Mouse (Mus musculus): ENCODE data around the gene Pnlip. TPM values are rescaled to one million over a fixed set of nuclear protein-coding genes. Genes with fewer than 3 reads are reported as not detected.

Pnlip gene
- polyA plus RNA-seq, 1 experiment from 2014 or later: 0.21 TPM

DNA sequence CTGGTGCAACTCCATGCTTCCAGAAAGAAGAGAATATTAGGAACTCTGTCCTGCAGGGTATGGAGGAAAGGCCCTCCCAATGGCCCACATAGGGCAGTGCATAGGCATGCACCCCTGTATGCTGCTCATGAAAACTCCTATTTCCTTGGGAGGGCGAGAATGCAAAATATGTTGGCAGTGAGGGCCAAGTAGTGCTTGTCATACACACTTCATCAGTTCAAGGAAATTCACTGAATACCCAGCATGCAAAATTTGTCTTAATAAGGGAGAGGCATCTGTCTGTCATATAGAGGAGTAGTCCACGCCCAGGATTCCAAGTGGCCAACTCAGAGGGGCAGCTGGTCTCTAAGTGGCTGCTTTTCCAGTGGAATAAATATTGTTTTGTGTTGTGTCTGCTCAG is 11.0 kb downstream of the Pnlip start:
- no peak for ATAC-seq
- no peaks in the 10 kb centered on the region for H3K36me3 ChIP-seq
- H3K27ac ChIP-seq: no peak overlapping the region
- no peaks in the 10 kb centered on the region for H3K27me3 ChIP-seq (replicated peaks)
- no peak overlapping the region for H3K4me3 ChIP-seq (replicated peaks)
- H3K4me1 ChIP-seq (replicated peaks): no peaks in the 10 kb centered on the region
- no peak overlapping the region for H3K4me2 ChIP-seq (replicated peaks)
- 86% methylated on average over 2 of the region's 2 CpGs for WGBS
- H3K9me3 ChIP-seq: no peaks in the 10 kb centered on the region
- no peak overlapping the region for H3K9ac ChIP-seq

DNA sequence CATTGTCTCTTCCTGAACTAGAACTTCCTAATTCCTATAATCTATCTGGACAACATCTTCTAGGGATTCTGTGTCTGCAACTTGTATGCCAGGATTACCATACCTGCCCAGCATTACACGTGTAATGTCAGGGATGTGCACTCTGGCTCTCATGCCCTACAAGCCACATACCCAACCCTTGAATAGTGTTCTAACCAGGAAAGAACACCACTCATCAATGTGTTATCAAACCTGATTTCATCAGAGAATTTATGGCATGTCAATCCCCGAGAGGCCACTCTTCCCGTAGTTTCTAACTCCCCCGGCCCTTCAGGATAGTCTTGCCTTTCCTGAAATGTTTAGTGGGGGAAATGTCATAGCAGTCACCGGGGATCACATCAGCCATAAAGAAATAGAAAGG is 12.6 kb downstream of the Pnlip start:
- H3K36me3 ChIP-seq: no peaks in the 10 kb centered on the region
- no peaks in the 10 kb centered on the region for H3K4me1 ChIP-seq (replicated peaks)
- H3K27ac ChIP-seq: no peak overlapping the region
- WGBS: 53% methylated on average over 5 of the region's 5 CpGs
- no peak overlapping the region for H3K4me3 ChIP-seq (replicated peaks)
- H3K9me3 ChIP-seq: no peaks in the 10 kb centered on the region
- ATAC-seq: peak; percentile 59
- H3K4me2 ChIP-seq (replicated peaks): no peak overlapping the region
- no peak overlapping the region for H3K9ac ChIP-seq
- no peaks in the 10 kb centered on the region for H3K27me3 ChIP-seq (replicated peaks)

DNA sequence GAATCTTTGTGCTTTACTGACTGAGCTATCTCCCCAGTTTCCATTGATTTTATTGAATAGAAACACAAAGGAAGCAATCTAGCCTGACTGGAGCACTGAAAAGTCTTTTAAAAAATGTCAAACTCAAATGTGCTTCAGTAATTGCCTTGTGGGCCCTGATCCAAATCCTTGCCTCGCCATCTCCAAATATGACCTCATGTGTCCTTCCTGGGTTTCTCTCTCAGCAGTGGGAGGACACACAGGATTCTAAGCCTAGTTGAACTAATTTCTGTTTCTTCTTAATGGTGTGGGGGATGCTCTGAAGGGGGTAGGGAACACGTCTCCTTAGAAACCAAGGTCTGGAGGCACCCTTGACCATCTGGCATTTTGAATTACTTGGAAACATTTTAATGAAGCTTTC is 22.3 kb downstream of the Pnlip start:
- Histone ChIP-seq H3K27me3 (replicated peaks) (no peaks in the 10 kb centered on the region), H3K36me3 (no peaks in the 10 kb centered on the region), H3K27ac (no peak overlapping the region), H3K9ac (no peak overlapping the region), H3K4me2 (replicated peaks) (no peak overlapping the region), H3K4me3 (replicated peaks) (no peak overlapping the region), H3K4me1 (replicated peaks) (no peaks in the 10 kb centered on the region), H3K9me3 (no peaks in the 10 kb centered on the region)
- 47% methylated on average over 2 of the region's 2 CpGs for WGBS
- no peak for ATAC-seq

DNA sequence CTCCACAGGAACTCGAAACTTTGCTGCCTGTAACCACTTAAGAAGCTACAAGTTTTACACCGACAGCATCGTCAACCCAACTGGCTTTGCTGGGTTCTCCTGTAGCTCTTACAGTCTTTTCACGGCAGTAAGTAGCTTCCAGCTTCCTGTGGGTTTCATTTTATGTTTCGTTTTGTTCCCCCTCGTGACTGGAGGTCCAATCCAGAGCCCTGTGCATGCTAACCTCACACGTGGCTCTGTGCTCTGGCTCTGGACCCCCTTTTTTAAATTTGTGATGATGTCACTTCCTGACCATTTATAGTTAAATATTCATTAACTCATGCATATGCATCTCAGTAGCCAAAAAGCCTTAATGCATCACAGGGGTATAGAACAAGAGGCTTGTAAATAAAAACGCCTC is 24.8 kb downstream of the Pnlip start:
- 67% methylated on average over 8 of the region's 8 CpGs for WGBS
- no peaks in the 10 kb centered on the region for H3K27me3 ChIP-seq (replicated peaks)
- no peak overlapping the region for H3K9ac ChIP-seq
- no peaks in the 10 kb centered on the region for H3K9me3 ChIP-seq
- no peak overlapping the region for H3K27ac ChIP-seq
- no peak overlapping the region for H3K4me3 ChIP-seq (replicated peaks)
- no peaks in the 10 kb centered on the region for H3K4me1 ChIP-seq (replicated peaks)
- no peaks in the 10 kb centered on the region for H3K36me3 ChIP-seq
- ATAC-seq: no peak
- H3K4me2 ChIP-seq (replicated peaks): no peak overlapping the region

DNA sequence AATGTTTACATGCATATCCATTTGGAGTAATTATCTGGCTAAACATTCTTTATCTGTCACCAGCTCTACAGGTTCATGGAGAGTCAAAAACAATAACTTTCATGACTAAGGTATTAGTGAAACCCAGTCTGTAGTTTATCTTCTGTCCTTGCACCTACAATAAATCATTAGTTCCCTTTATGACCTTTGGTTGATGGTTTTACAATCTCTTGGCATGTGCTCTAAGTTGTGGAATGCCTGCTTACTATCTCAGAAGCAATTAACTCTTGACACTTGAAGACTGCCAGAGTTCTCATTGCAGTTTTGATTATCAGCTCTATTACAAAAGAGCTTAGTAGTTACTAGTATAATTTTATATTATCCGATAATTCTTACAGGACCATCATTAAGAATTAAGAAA is 36.6 kb downstream of the Pnlip start:
- Histone ChIP-seq H3K4me2 (replicated peaks) (no peak overlapping the region), H3K27ac (no peak overlapping the region), H3K9ac (no peak overlapping the region), H3K9me3 (no peaks in the 10 kb centered on the region), H3K4me3 (replicated peaks) (no peak overlapping the region), H3K4me1 (replicated peaks) (no peaks in the 10 kb centered on the region), H3K36me3 (no peaks in the 10 kb centered on the region), H3K27me3 (replicated peaks) (no peaks in the 10 kb centered on the region)
- peak; percentile 92 for ATAC-seq
- WGBS: 26% methylated on average over 1 of the region's 1 CpGs

DNA sequence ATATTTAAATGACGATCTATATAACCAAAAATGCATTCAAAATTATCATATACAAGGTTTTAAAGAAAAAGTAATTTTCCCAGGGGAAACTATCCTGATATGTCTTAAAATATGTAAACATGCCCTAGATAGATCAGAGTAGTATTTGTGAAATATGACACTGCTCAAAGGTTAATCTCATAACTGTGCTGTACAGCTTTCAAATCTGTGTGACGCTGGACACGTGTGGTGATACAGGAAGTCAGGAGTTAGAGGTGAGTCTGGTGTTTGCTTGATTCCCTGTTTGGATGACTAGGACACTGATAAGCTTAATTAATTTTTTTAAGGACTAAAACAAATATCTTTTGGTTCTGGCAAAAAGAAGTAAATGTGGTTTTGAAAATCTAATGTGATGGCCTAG is 43.0 kb downstream of the Pnlip start:
- Histone ChIP-seq H3K27me3 (replicated peaks) (no peaks in the 10 kb centered on the region), H3K4me1 (replicated peaks) (no peaks in the 10 kb centered on the region), H3K36me3 (no peaks in the 10 kb centered on the region), H3K9ac (no peak overlapping the region), H3K9me3 (no peaks in the 10 kb centered on the region), H3K4me2 (replicated peaks) (no peak overlapping the region), H3K27ac (no peak overlapping the region), H3K4me3 (replicated peaks) (no peak overlapping the region)
- WGBS: 56% methylated on average over 3 of the region's 3 CpGs
- ATAC-seq: peak; percentile 68

DNA sequence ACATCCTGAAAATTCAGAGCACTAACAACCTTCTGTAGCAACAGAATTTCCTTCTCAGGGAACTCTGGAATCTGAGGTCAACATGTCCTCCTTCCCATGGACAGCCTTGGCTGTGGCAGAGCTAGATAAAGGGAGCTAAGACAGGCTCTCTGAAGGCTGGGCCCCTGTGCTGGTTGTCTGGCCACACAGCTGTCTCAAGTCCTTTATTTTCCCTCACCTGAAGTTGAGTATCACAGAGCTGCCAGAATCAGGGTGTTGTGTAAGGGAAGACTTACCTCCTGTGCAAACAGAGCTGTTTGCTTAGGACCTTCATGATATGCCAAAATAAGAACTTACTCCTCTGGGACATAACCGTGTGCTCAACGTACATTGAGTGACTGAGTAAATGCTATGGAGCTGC is 43.9 kb downstream of the Pnlip start:
- no peaks in the 10 kb centered on the region for H3K27me3 ChIP-seq (replicated peaks)
- no peaks in the 10 kb centered on the region for H3K36me3 ChIP-seq
- H3K4me3 ChIP-seq (replicated peaks): no peak overlapping the region
- H3K27ac ChIP-seq: no peak overlapping the region
- no peaks in the 10 kb centered on the region for H3K9me3 ChIP-seq
- H3K9ac ChIP-seq: no peak overlapping the region
- peak; percentile 83 for ATAC-seq
- H3K4me2 ChIP-seq (replicated peaks): no peak overlapping the region
- 70% methylated on average over 2 of the region's 2 CpGs for WGBS
- H3K4me1 ChIP-seq (replicated peaks): no peaks in the 10 kb centered on the region

DNA sequence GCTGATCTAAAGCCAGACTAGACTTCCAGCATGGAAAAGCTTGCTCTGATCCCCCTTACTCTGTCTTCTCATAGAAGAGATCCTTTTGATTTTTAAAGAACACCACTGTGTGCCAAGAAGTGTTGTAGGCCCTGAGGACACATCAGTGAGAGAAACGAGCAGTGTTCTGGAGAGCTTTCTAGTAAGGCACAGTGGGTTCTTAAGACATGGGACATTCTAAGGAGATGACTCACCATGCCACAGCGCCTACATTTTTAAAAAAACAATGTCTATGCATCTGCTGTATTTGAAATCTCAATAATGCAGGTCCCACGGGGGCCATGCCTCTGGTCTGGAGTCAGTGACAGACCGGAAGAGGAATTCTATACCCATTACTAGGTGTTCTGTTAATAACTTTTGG is 52.3 kb downstream of the Pnlip start:
- no peaks in the 10 kb centered on the region for H3K4me1 ChIP-seq (replicated peaks)
- no peak overlapping the region for H3K4me2 ChIP-seq (replicated peaks)
- H3K9ac ChIP-seq: no peak overlapping the region
- WGBS: 84% methylated on average over 4 of the region's 4 CpGs
- H3K27ac ChIP-seq: no peak overlapping the region
- no peaks in the 10 kb centered on the region for H3K36me3 ChIP-seq
- no peak overlapping the region for H3K4me3 ChIP-seq (replicated peaks)
- ATAC-seq: no peak
- no peaks in the 10 kb centered on the region for H3K27me3 ChIP-seq (replicated peaks)
- H3K9me3 ChIP-seq: no peaks in the 10 kb centered on the region

DNA sequence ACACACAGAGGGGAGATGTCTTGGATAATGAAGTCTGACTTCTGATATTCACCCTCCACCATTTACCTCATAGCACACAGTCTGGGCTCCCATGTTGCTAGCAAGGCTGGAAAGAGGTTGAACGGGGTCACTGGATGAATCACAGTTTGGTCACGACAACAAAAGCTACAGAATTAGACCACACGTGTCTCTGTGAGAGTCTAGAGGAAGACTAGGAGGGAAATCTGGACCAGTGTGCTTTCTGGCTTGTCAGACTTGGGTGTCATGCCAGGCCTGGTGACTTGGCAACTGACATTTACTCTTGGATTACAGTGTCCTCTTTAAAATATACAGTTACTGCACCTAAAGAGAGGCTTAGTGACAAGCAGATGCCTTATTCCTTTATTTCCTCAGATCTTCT is 56.3 kb downstream of the Pnlip start:
- H3K27ac ChIP-seq: no peak overlapping the region
- 79% methylated on average over 3 of the region's 3 CpGs for WGBS
- no peak for ATAC-seq

DNA sequence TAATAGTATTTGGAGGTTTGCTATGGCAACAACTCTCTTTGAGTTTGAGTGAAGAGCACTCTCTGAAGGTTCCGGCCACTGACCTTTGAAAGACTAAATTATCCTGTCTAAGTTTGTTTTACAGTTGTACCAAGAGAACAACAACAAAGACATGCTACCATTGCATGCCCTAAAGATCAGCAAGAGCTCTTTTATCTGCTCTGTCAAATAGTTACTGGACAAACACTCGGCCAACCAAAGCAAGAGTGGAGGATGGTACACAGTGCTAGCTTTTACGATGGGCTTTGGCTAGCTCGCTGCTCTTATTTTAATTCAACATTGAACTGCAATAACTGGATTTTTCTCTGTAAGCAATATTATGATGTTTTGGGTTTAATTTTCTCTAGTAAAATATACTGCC is 65.6 kb downstream of the Pnlip start:
- no peaks in the 10 kb centered on the region for H3K27me3 ChIP-seq (replicated peaks)
- no peaks in the 10 kb centered on the region for H3K36me3 ChIP-seq
- no peak for ATAC-seq
- WGBS: 71% methylated on average over 4 of the region's 4 CpGs
- no peak overlapping the region for H3K9ac ChIP-seq
- H3K4me1 ChIP-seq (replicated peaks): no peaks in the 10 kb centered on the region
- no peak overlapping the region for H3K4me2 ChIP-seq (replicated peaks)
- H3K4me3 ChIP-seq (replicated peaks): no peak overlapping the region
- no peaks in the 10 kb centered on the region for H3K9me3 ChIP-seq
- H3K27ac ChIP-seq: no peak overlapping the region

More for the DNA sequence above, 56.3 kb downstream of the Pnlip start:
- no peaks in the 10 kb centered on the region for H3K4me1 ChIP-seq (replicated peaks)
- H3K36me3 ChIP-seq: no peaks in the 10 kb centered on the region
- no peak overlapping the region for H3K4me3 ChIP-seq (replicated peaks)
- H3K27me3 ChIP-seq (replicated peaks): no peaks in the 10 kb centered on the region
- no peak overlapping the region for H3K9ac ChIP-seq
- no peaks in the 10 kb centered on the region for H3K9me3 ChIP-seq
- no peak overlapping the region for H3K4me2 ChIP-seq (replicated peaks)

DNA sequence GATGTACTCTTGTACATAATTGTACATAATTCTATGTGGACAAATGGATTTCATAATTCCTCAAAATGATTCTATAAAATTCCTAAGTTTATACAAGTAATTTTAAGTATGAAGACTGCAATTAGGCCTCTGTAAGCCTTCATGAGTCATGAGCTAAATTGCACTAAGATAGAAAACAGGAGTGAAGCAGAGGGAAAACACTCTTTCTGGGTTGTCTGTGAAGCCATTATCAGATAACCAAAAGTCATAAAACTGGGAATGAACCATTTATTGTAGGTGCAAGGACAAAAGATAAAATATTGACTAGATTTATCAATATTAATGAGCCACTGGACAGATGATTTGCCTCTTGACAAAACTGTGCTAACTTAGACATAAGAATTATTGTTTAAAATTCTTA is 68.1 kb downstream of the Pnlip start:
- peak; percentile 59; the same call in 1 of the 2 replicates for ATAC-seq
- Histone ChIP-seq H3K27me3 (replicated peaks) (no peaks in the 10 kb centered on the region), H3K36me3 (no peaks in the 10 kb centered on the region), H3K4me2 (replicated peaks) (no peak overlapping the region), H3K9me3 (no peaks in the 10 kb centered on the region), H3K9ac (no peak overlapping the region), H3K27ac (no peak overlapping the region), H3K4me1 (replicated peaks) (no peaks in the 10 kb centered on the region), H3K4me3 (replicated peaks) (no peak overlapping the region)

DNA sequence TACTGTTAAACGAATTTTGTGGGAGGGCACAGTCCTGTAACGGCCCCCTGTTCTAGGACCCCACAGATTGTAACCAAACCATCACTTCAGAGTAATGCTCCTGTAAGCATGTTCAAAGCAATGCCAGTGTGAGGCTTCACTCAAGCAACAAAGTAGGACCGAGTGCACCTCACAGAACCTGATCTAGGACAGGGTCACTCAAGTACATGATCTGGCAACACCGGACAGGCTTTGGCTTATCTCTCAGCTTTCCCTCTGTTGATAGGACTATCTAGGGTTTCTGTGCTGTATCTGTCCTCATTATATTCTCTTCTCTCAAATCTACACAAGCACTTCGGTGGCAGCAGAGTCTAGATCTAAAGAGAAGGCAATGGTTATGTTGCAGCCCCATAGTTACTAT is 74.3 kb downstream of the Pnlip start:
- ATAC-seq: no peak
- Histone ChIP-seq H3K4me1 (replicated peaks) (peaks cover 16% of the 10 kb centered on the region), H3K36me3 (no peaks in the 10 kb centered on the region), H3K9me3 (no peaks in the 10 kb centered on the region), H3K4me2 (replicated peaks) (no peak overlapping the region), H3K27me3 (replicated peaks) (no peaks in the 10 kb centered on the region), H3K27ac (no peak overlapping the region), H3K4me3 (replicated peaks) (no peak overlapping the region), H3K9ac (no peak overlapping the region)
- 70% methylated on average over 5 of the region's 5 CpGs for WGBS

DNA sequence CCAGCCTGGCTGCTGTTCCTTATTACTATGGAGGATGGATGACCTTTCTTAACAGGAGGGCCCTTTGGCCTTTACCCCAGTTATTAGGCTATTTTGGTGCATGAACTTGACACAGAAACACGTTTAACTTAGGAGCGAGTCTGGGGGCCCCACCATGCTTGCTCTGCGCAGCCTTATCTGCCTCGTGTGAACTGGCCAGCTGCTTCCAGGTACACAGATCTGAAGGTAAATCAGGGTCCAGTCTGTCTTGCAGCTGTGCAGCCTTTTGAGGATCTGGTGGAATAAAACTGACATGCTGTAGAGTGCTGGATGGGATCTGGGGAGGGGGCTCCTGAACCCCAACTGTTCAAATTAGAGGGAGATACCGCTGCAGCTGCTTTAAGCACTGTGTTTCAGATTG is 75.5 kb downstream of the Pnlip start:
- H3K36me3 ChIP-seq: no peaks in the 10 kb centered on the region
- H3K27ac ChIP-seq: peak overlapping the region; percentile 37; the same call in 1 of the 2 replicates
- H3K4me2 ChIP-seq (replicated peaks): 0 out of 2 replicates have a peak overlapping the region, but pooled peaks have one; percentile 13
- H3K9ac ChIP-seq: no peak overlapping the region
- H3K9me3 ChIP-seq: no peaks in the 10 kb centered on the region
- WGBS: 49% methylated on average over 5 of the region's 5 CpGs
- no peak overlapping the region for H3K4me3 ChIP-seq (replicated peaks)
- peak; percentile 68 for ATAC-seq
- no peaks in the 10 kb centered on the region for H3K27me3 ChIP-seq (replicated peaks)
- peaks cover 16% of the 10 kb centered on the region for H3K4me1 ChIP-seq (replicated peaks)

All from intestine, embryonic 15.5 days (tissue).